Mouse (Mus musculus) gastrocnemius, postnatal 14 days (tissue): ENCODE results near the gene Myl3. TPM values are rescaled to one million over a fixed set of nuclear protein-coding genes. Genes with fewer than 3 reads are reported as not detected.

ENCODE experiments used
- DNase-seq: peaks from one replicate; pipeline ENCODE4 v3.0.0; 2021; ENCODE audit warnings: mixed read lengths
- intact Hi-C: fragments of 180-260 bp; cut with DNase I; formaldehyde crosslinking; loops from one replicate; pipeline ENCODE4 v1.15.1; 2025; ENCODE audit warnings: low total_unique reads
- total RNA-seq, 2 experiments: library from RNA; stranded (reverse); gene quantifications; 2 replicates each; pipeline ENCODE4 v1.2.3; 2021

The Myl3 gene
- total RNA-seq, 2 experiments from 2014 or later = 358 to 691 TPM

DNA sequence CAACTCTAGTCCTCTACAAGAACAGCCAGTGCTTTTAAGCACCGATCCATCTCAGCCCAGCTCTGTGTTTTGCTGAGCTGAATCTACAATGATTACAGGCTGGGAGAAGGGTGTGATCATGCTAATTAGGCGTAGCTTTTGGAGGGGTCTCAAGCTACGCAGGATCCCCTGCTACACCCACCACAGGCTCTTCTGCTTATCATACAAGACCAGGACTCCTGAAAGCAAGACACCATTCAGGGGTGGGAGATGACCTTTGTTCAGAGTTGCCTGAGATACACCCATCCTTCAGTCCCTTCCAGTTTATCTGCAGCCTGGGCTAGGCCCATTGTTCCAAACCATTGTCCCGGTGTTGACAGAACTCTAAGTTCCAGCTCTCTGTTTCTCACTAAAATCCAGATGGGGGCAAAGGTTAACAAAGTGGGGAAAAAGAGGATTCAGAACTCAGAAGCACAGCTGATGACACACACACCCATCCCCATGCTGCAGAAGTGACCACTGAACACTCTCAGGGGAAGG is 11.3 kb downstream of the Myl3 start:
- intact Hi-C loops = no loop called here
- no peak for DNase-seq

DNA sequence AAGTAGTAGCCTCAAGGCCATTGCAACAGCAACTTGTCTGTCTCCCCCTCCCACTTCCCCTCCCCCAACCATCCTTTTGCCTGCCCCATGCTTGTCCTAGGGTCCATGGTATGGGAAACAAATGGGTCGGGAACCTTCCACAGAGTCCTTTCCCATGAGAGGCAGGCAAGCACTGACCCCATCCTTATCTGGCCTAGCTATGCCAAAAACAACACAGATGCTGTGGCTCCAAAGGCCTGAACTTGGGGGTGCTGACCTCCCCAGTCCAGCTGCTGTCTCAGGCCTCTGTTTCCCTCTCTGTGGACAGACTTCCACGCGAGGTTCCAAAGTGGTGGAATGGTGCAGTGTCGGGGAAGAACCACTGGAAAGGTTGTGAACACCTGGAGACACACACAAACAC is 12.1 kb downstream of the Myl3 start:
- intact Hi-C loops = no loop called here
- no peak for DNase-seq

DNA sequence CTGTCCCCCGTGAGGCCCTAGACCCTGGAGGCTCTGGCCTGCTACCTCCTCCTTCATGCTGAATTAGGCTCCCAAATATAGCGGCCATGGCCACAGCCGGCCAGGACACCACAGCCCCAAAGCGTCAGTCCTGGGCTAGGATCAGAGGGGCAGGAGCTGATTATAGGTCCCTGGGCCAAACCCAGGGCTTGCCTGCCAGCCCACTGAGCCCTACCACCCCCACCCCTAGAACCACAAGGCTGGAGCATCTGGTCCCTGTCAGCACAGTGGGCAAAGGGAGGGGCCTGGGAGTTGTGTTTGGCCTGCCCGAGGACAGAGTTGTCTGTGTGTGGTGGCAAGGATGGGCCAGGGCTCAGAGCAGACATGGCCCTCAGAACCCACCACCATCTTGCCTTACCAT is 16.2 kb downstream of the Myl3 start:
- DNase-seq = no peak
- intact Hi-C loops = no loop called here

DNA sequence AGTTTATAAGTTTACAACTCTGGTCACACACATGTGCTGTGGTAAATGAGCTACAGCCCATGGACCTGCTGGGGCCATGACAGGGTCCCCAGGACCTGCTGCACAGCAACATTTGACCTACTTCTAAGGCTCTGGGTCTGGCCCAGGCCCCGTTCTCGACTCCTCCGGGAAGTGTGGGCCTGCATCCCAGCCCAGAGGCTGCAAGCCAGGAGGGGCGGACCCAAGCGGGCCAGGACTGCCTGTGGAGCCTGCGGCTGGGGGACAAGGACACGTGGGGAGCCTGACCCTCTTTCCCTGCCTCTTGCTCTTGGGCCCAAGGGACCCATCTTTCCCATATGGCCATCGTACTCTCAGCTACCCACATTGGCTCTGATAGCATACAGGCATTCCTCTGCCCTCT is 16.9 kb downstream of the Myl3 start:
- peak; percentile 91 for DNase-seq
- intact Hi-C loops = no loop called here

DNA sequence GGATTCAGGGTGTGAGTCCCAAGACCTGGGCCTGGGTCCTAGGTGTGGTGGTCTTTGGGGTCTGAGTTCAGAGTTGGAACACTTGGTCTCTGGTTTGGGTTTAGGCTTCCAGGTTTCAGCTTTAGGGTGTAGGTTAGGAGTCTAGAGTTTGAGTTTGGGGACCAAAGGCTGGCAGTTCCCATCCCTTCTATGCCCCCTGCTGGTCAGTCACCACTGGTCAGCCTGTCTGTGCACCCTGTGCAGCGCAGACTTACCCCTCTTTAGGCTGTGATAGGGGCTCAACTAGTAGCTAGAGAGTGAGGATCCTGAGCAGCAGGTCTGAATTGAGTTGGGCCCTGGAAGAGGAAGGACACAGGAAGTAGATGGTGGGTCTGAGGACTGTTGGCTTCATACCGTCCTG is 17.6 kb downstream of the Myl3 start:
- intact Hi-C loops = no loop called here
- peak; percentile 62 for DNase-seq

DNA sequence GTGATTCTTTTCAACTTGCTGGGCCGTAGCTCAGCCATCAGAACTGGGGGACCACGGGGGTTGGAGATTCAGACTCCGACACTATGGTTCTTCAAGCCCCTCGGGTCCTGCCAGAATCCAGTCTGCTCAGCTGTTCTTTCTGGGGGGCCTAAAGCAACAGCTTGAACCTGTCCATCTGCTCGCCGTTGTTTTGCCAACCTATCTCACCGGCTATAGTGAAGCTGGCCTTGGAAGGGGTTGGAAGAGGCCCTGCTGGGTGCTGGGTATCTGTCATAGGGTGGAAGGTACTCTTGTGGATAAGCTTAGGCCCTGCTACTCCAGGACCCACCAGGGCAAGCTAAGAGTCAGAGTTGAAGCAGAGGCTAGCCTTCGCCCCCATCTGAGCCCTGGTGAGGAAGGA is 19.2 kb downstream of the Myl3 start:
- DNase-seq = no peak
- intact Hi-C loops = no loop called here

DNA sequence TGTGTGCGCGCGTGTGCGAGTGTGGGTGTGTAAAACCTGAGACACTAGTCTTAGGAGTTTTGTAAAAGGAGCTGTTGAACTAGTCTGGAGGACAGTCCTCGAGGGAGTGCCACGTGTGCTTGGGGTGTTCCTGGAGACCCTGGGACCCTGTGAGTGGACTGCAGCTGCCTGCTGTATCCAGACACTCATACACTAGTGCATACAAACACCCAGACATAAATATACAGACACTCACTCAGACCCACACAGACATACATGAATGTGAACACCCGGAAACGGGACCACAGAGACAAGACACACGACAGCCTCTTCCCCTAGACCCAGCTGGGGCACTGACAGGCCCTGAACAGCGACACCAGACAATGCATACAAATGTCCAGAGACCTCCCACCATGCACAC is 21.1 kb downstream of the Myl3 start:
- no peak for DNase-seq

DNA sequence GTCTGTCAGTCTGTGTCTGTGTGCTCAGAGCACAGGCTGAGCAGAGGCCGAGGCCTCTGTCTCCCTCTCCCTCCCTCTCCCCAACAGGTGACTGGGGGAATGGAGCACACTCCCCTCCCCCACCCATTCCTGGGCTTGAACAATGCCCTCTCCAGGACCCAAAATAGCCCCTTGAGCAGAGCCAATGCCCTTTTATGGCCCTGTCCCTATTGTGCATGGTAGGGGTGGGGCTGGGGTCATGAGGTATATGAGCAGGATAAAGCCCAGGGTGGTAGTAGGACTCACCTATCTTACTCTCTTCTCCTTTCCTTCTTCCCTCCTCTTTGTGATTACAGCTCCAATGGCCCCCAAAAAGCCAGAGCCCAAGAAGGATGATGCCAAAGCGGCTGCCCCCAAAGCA is 21.7 kb downstream of the Myl3 start:
- intact Hi-C loops = no loop called here
- DNase-seq = no peak

More for the DNA sequence above, 21.1 kb downstream of the Myl3 start:
- intact Hi-C loops = no loop called here

DNA sequence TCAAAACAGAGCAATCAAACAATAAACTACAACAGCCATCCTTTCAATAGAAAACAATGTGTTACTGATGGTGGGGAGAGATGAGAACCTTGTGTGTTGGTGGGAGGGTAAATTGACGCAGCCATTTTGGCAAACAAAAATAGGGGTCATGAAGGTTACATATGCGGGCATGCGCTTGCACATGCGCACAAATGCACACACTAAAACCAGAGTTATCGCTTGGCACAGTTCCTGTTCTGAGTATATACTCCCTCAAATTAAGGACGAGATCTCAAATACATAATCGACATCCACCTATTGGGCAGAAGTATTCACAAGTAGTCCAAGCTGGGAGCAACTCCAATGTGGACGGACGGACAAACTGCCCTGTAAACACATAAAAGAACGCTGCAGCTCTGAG is 30.7 kb downstream of the Myl3 start:
- DNase-seq = no peak
- intact Hi-C loops = no loop called here

DNA sequence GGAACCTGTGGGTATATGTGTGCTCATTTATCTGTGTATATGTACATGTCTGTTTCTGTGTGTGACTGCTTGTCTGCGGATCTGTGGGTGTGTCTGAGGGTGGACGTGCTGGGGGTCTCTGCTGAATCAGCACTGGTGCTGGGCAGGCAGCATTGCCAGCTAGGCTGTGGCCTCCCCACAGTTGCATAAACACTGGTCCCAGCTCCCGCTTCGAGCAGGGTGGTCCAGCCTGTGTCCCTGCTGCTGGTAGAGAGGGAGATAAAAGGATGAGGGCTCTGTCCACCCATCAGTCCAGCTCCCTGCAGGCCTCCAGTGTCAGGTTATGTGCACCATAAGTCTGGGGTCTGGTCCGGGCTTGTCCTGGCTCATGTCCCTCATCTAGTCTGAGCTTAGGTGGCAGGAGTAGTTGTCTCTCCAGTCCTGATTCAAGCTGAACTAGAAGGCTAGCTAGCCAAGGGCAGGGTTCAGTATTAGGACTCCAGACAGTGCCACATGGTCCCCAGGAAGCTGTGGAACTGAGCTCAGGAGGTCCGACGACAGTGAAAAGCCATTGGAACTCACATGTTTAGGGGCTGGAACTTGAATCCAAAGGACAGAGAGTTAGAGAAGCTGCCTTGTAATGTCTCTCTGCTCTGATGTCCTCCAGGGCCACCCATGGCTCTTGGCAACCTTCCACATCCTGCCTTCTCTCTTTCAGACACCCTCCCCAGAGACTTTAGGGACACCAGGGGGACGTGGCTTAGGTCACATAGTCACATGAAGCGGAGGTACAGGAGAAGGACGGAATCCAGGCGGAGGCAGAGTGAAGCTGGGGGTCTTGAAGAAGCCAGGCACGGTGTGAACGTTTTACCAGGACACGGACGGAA is 33.0 kb downstream of the Myl3 start:
- intact Hi-C loops = loop anchor here (5.0 kb wide), 2 partner anchors 47 to 98 kb away; no protein-coding TSS in a partner anchor
- DNase-seq = no peak

DNA sequence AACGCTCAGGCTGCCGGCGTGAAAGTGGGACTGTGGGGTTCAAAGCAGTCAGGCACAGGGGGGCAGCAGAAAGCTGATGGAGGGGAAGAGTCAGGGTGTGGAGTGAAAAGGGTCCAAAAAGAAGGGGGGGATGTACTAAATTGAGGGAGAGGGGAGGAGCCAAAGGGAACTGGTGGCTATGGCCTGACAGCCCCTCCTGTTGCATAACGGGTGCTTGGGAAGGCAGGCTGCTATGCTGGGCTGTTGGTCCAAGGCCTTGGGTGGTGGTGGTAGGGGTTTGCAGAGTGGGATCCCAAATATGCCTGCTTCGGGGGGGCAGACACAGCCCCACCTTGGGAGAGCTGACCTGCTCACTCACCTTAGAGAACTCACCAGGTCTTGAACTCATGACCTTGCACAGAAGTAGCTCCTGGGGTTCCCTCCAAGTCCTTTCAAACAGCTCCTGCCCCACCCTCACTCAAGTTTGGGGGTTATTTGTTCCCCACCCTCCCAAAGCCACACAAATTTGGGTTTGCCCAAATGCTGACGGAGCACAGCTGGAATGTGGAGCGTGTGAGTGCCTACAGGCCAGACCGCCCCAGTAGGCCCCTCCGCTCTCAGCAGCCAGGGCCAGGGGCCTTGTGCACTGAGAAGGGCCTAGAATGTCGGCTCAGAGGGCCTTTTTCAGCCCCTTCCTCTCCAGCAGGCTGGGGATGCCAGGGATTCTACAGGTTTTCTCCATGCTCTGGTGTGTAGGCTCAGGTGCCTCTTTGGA is 33.8 kb downstream of the Myl3 start:
- intact Hi-C loops = loop anchor here (5.0 kb wide), 2 partner anchors 48 to 97 kb away; no protein-coding TSS in a partner anchor
- no peak for DNase-seq

DNA sequence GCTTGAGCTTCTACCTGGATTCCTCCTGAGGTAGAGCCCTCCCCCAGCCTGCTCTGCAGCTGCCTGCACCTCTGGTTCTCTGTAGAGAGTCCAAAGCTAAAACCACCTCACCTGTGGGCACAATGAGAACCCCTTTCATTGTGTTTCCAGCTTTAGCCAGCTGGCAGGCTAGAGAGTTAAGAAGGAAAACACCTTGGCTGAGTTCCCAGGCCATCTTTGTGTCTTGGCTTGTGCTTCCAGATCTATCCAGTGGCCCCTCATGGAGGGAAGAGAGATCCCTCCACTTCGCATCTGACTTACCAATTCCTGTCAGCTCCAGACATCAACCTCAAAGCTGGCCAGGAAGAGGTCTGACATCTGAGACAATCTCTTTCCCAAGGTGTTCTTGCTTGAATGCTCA is 36.4 kb downstream of the Myl3 start:
- intact Hi-C loops = loop anchor here (5.0 kb wide), 2 partner anchors 51 to 94 kb away; no protein-coding TSS in a partner anchor
- no peak for DNase-seq

DNA sequence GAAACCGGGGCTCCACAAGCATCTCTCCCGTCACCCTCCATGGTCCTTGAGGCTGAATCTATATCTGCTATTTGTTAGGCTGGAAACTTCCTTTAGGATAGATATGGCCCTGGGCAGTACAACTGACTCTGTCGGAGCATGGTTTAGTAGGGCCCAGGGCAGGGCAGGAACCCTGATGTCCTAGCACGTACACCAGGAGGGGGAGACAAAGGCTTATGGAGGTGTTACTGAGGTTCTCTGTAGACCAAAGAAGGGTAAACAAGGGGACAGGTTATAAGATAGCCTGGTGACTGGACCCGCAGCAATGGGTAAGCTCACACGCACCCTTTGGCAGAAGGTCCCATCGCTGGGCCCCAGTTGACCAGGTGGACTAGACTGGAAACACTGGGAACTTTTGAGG is 36.9 kb downstream of the Myl3 start:
- intact Hi-C loops = loop anchor here (5.0 kb wide), 2 partner anchors 51 to 94 kb away; no protein-coding TSS in a partner anchor
- no peak for DNase-seq

DNA sequence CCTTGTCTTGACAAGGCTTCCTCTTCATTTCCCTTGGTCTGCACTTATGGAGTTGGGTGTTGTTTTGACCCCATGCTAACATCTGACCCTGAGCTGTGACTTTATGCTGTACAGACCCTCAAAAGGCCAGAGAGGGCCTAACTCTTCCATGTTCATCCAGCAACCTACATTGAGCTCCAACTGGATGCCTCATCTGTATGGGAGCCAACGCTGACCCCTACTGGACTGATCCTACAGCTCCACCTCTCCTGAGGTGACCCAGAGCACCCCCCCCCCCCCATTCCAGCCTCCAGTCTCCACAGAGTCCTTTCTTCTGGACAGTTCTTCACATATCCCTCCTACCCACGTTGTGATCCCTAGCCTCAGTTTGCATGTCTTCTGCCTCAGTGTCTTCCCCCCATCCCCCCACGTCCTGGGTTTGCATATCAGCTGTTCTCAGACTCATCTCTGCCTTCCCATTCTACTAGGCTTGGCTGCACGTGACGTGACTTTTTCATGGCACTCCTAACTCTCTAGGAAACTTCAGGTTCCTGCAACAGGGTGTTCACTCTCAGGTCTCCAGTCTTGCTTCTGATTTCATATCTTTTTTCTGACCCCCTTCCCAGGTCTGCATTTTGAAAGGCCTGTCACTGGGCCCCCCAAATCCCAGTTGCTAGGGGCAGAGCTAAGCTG is 37.7 kb downstream of the Myl3 start:
- DNase-seq = no peak
- intact Hi-C loops = loop anchor here (5.0 kb wide), 2 partner anchors 52 to 93 kb away; no protein-coding TSS in a partner anchor

DNA sequence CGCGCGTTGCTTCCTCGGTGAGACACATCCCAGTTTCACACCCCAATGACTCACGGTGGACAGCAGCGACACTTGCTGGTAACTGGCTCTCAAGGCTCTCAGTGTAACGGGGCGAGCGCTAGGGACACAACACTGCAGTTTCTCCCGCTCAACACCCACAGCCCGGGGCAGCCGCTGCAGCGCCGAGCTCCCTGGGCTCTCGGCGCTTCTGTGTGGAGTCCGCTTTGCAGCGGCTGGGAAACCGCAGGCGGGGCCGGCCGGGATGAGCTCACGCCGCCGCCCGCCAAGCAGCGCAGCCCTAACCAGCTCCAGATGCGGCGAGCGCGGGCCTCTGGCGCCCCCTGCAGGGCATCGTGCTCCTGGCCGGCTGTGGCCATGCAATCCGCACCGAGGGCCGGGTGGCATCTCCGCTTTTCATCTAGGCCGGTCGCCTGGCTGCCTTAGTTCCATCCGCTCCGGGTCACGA is 39.6 kb downstream of the Myl3 start:
- intact Hi-C loops = loop anchor here (5.0 to 10.0 kb wide), 2 partner anchors 64 to 146 kb away; no protein-coding TSS in a partner anchor
- DNase-seq = peak; percentile 96

DNA sequence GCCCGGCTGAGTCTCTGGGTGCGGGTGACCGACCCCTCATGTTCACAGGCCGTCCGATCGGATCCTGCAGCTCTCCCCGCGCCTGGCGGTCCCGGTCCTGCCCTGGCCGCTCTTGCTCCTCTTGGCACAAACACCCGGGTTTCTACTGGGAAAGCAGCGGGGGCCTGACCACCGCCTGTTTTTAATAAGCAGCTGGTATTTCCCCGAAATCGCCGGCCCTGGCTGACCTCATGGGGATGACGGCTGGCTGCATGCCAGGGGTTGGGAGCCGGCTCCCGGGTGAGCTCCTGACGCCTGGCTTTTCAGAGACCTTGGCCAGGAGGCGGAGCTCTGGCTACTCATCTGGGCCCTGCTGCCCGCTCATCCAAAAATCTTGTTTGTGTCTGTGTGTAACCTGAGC is 40.1 kb downstream of the Myl3 start:
- intact Hi-C loops = loop anchor here (5.0 to 10.0 kb wide), 2 partner anchors 64 to 147 kb away; no protein-coding TSS in a partner anchor

DNA sequence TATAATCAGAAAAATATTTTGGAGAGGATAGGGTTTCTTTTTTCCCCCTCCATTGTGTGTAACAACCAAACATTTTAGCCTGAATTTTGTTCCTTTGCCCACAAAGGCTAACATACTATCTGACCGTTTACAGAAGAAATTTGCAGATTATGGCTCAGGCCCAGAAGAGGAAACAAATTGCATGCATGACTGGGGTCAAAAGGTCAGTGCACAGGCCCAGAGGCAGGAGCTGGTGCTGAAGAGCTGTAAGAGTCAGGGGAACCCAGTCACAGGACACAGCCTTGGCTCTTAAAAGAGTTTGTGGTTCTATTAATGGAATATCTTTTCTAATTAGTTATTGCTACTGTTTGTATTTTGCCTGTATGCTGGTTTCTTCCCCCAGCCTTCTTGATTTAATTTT is 42.0 kb downstream of the Myl3 start:
- no peak for DNase-seq
- intact Hi-C loops = loop anchor here (5.0 to 10.0 kb wide), 2 partner anchors 66 to 149 kb away; no protein-coding TSS in a partner anchor

More for the DNA sequence above, 40.1 kb downstream of the Myl3 start:
- peak; percentile 93 for DNase-seq

DNA sequence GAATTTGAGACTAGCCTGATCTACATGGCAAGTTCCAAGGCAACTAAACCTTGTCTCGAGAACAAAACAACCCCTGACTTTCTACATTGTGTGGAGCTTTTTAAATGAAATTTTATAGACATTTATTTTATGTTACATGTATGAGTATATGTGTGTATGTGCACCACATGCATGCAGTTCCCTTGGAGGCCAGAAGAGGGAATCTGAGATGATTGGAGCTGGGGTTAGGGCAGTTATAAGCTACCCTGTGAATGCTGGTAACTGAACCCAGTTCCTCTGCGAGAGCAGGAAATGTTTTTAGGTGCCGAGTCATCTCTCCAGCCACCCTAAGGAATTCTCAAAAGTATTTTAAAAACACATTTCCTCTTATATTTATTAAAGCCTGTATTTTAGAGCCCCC is 46.5 kb downstream of the Myl3 start:
- no peak for DNase-seq
- intact Hi-C loops = loop anchor here (10.0 kb wide), 1 partner anchor 153 kb away; no protein-coding TSS in a partner anchor

DNA sequence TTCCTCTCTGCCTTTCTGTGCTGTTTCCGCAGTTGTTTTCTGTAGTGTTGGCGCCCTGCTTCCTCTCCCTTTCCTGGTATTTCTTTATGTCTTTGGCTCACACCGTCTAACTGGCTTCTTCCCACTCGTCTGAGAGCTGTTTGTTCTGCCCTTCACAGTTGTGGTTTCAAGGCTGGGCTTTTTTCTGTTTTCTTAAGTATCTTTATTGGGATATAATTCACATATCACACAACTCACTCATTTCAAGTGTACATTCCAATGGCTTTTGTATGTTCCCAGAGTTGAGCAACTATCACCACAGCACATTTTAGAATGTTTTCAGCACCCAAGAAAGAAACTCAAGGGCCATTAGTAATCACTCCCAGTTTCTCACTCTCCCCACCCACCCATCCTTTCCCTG is 48.8 kb downstream of the Myl3 start:
- no peak for DNase-seq
- intact Hi-C loops = no loop called here
